Mouse (Mus musculus) midbrain, embryonic 10.5 days (tissue): ENCODE data around the gene Fblim1. TPM values are rescaled to one million over a fixed set of nuclear protein-coding genes. Genes with fewer than 3 reads are reported as not detected.
A peak's percentile ranks its signal among the peaks of the same experiment; 100 is the strongest.

ENCODE experiments used
- DNase-seq: peaks from one replicate; pipeline ENCODE4 v3.0.0-alpha.2; 2017; ENCODE audit warnings: low spot score
- H3K27ac ChIP-seq: fragments of 300-500 bp; sonication (generic); replicated peaks from 2 replicates; pipeline ENCODE4 v1.5.1; 2016; ENCODE audit warnings: mild to moderate bottlenecking
- H3K27me3 ChIP-seq: fragments of 300-500 bp; sonication (generic); 2 replicates; pipeline ENCODE4 v1.6.1; 2016; ENCODE audit warnings: low read depth, mild to moderate bottlenecking; ENCODE audit not compliant: poor library complexity, severe bottlenecking
- H3K36me3 ChIP-seq: fragments of 300-500 bp; sonication (generic); 2 replicates; pipeline ENCODE4 v1.6.1; 2016; ENCODE audit warnings: mild to moderate bottlenecking, moderate library complexity
- H3K4me1 ChIP-seq: fragments of 300-500 bp; sonication (generic); 2 replicates; pipeline ENCODE4 v1.6.1; 2016
- H3K4me3 ChIP-seq: fragments of 300-500 bp; sonication (generic); 2 replicates; pipeline ENCODE4 v1.5.1; 2016; ENCODE audit warnings: mild to moderate bottlenecking, moderate library complexity
- H3K9me3 ChIP-seq: fragments of 300-500 bp; sonication (generic); replicated peaks from 2 replicates; pipeline ENCODE4 v1.6.1; 2016; ENCODE audit warnings: mild to moderate bottlenecking
- WGBS: fragments of 180-500 bp; shearing (Covaris S2); methylation state at CpG from one replicate; pipeline ENCODE4 v1.1.7; 2016; 5-methylcytosine and 5-hydroxymethylcytosine counted together
- polyA plus RNA-seq: library from polyadenylated mRNA; unstranded; fragments of >200 nt; fragmentation: Nextera tagmentation; extraction: Ambion mirVana; gene quantifications from 2 replicates; pipeline ENCODE4 v1.2.1, GENCODE M21; 2016

Fblim1 gene
- polyA plus RNA-seq, 1 experiment from 2014 or later, result 24.5 TPM

- Histone ChIP-seq H3K27ac (no peak overlapping the region), H3K36me3 (peaks cover 64% of the 10 kb centered on the region)
Observed at GRCm38 (mm10) chr4:141641353-141641771, 35.5 kb upstream of the Fblim1 start.

GRCm38 (mm10) chr4:141639474-141639873 lies 33.6 kb upstream of the Fblim1 start:
- Histone ChIP-seq H3K27me3 (no peaks in the 10 kb centered on the region), H3K36me3 (peaks cover 71% of the 10 kb centered on the region), H3K4me1 (peaks cover 11% of the 10 kb centered on the region), H3K4me3 (no peak overlapping the region), H3K27ac (no peak overlapping the region), H3K9me3 (no peaks in the 10 kb centered on the region)
- no peak for DNase-seq
- 67% methylated on average over 11 of the region's 11 CpGs for WGBS

More at GRCm38 (mm10) chr4:141641353-141641771, 35.5 kb upstream of the Fblim1 start:
- 88% methylated on average over 7 of the region's 7 CpGs for WGBS
- DNase-seq, result no peak
- H3K27me3 ChIP-seq, result no peaks in the 10 kb centered on the region
- H3K4me3 ChIP-seq, result no peak overlapping the region
- H3K4me1 ChIP-seq, result peaks cover 11% of the 10 kb centered on the region
- H3K9me3 ChIP-seq, result no peaks in the 10 kb centered on the region

- DNase-seq, result no peak
- no peak overlapping the region for H3K4me3 ChIP-seq
- peaks cover 11% of the 10 kb centered on the region for H3K4me1 ChIP-seq
- 98% methylated on average over 5 of the region's 5 CpGs for WGBS
- H3K27ac ChIP-seq, result no peak overlapping the region
- H3K27me3 ChIP-seq, result no peaks in the 10 kb centered on the region
- H3K36me3 ChIP-seq, result peaks cover 87% of the 10 kb centered on the region
- H3K9me3 ChIP-seq, result no peaks in the 10 kb centered on the region
Observed at GRCm38 (mm10) chr4:141636693-141637092, 30.8 kb upstream of the Fblim1 start.

- Histone ChIP-seq H3K9me3 (no peaks in the 10 kb centered on the region), H3K27me3 (no peaks in the 10 kb centered on the region), H3K27ac (no peak overlapping the region), H3K4me3 (no peak overlapping the region), H3K36me3 (peaks cover 87% of the 10 kb centered on the region), H3K4me1 (peaks cover 4% of the 10 kb centered on the region)
- DNase-seq, result no peak
- 78% methylated on average over 9 of the region's 9 CpGs for WGBS
Observed at GRCm38 (mm10) chr4:141635991-141636390, 30.1 kb upstream of the Fblim1 start.

- no peak for DNase-seq
- peaks cover 89% of the 10 kb centered on the region for H3K36me3 ChIP-seq
- H3K27me3 ChIP-seq, result no peaks in the 10 kb centered on the region
- WGBS, result 96% methylated on average over 21 of the region's 21 CpGs
- no peak overlapping the region for H3K27ac ChIP-seq
- H3K4me3 ChIP-seq, result no peak overlapping the region
- no peaks in the 10 kb centered on the region for H3K4me1 ChIP-seq
- no peaks in the 10 kb centered on the region for H3K9me3 ChIP-seq
Observed at GRCm38 (mm10) chr4:141632111-141632873, 26.4 kb upstream of the Fblim1 start.

- 94% methylated on average over 20 of the region's 20 CpGs for WGBS
- Histone ChIP-seq H3K27me3 (no peaks in the 10 kb centered on the region), H3K9me3 (no peaks in the 10 kb centered on the region), H3K4me1 (no peaks in the 10 kb centered on the region), H3K36me3 (peaks cover 89% of the 10 kb centered on the region), H3K4me3 (no peak overlapping the region), H3K27ac (no peak overlapping the region)
- DNase-seq, result no peak
Observed at GRCm38 (mm10) chr4:141631250-141631649, 25.4 kb upstream of the Fblim1 start.

- peaks cover 96% of the 10 kb centered on the region for H3K36me3 ChIP-seq
- H3K4me3 ChIP-seq, result no peak overlapping the region
- DNase-seq, result no peak
- H3K4me1 ChIP-seq, result no peaks in the 10 kb centered on the region
- H3K9me3 ChIP-seq, result no peaks in the 10 kb centered on the region
- no peak overlapping the region for H3K27ac ChIP-seq
- no peaks in the 10 kb centered on the region for H3K27me3 ChIP-seq
- 97% methylated on average over 11 of the region's 11 CpGs for WGBS
Observed at GRCm38 (mm10) chr4:141630021-141630420, 24.1 kb upstream of the Fblim1 start.

GRCm38 (mm10) chr4:141628661-141629060 lies 22.8 kb upstream of the Fblim1 start:
- peaks cover 88% of the 10 kb centered on the region for H3K36me3 ChIP-seq
- 0 out of 2 replicates have a peak overlapping the region, but pooled peaks have one; percentile 6 for H3K27ac ChIP-seq
- no peak overlapping the region for H3K4me3 ChIP-seq
- DNase-seq, result no peak
- no peaks in the 10 kb centered on the region for H3K27me3 ChIP-seq
- H3K4me1 ChIP-seq, result peaks cover 5% of the 10 kb centered on the region; the same call in 1 of the 2 replicates
- 92% methylated on average over 14 of the region's 14 CpGs for WGBS
- no peaks in the 10 kb centered on the region for H3K9me3 ChIP-seq

GRCm38 (mm10) chr4:141627502-141627901 lies 21.6 kb upstream of the Fblim1 start:
- Histone ChIP-seq H3K4me3 (no peak overlapping the region), H3K27ac (no peak overlapping the region), H3K9me3 (no peaks in the 10 kb centered on the region), H3K4me1 (peaks cover 11% of the 10 kb centered on the region; the same call in 1 of the 2 replicates), H3K27me3 (no peaks in the 10 kb centered on the region), H3K36me3 (peaks cover 77% of the 10 kb centered on the region)
- 90% methylated on average over 5 of the region's 5 CpGs for WGBS
- no peak for DNase-seq

GRCm38 (mm10) chr4:141625774-141626550 lies 20.1 kb upstream of the Fblim1 start:
- 90% methylated on average over 16 of the region's 16 CpGs for WGBS
- Histone ChIP-seq H3K9me3 (no peaks in the 10 kb centered on the region), H3K27me3 (no peaks in the 10 kb centered on the region), H3K4me1 (peaks cover 11% of the 10 kb centered on the region; the same call in 1 of the 2 replicates), H3K36me3 (peaks cover 61% of the 10 kb centered on the region), H3K4me3 (no peak overlapping the region), H3K27ac (no peak overlapping the region; the same call in 1 of the 2 replicates)
- no peak for DNase-seq

- H3K36me3 ChIP-seq, result peaks cover 54% of the 10 kb centered on the region
- peaks cover 11% of the 10 kb centered on the region; the same call in 1 of the 2 replicates for H3K4me1 ChIP-seq
- no peak overlapping the region for H3K4me3 ChIP-seq
- H3K9me3 ChIP-seq, result no peaks in the 10 kb centered on the region
- WGBS, result 79% methylated on average over 19 of the region's 19 CpGs
- no peaks in the 10 kb centered on the region for H3K27me3 ChIP-seq
- DNase-seq, result no peak
- no peak overlapping the region for H3K27ac ChIP-seq
Observed at GRCm38 (mm10) chr4:141624983-141625773, 19.3 kb upstream of the Fblim1 start.

- Histone ChIP-seq H3K4me1 (peaks cover 12% of the 10 kb centered on the region; the same call in 1 of the 2 replicates), H3K36me3 (peaks cover 43% of the 10 kb centered on the region)
- WGBS, result 90% methylated on average over 8 of the region's 8 CpGs
Observed at GRCm38 (mm10) chr4:141624134-141624533, 18.2 kb upstream of the Fblim1 start.

More at GRCm38 (mm10) chr4:141624134-141624533, 18.2 kb upstream of the Fblim1 start:
- H3K9me3 ChIP-seq, result no peaks in the 10 kb centered on the region
- H3K27ac ChIP-seq, result no peak overlapping the region
- no peaks in the 10 kb centered on the region for H3K27me3 ChIP-seq
- no peak for DNase-seq
- no peak overlapping the region for H3K4me3 ChIP-seq
